Mouse (Mus musculus) small intestine, adult 2 months (tissue): ENCODE data around the gene Htra3.

Experiments used
- CTCF ChIP-seq: fragments of 200-500 bp; IDR thresholded peaks from 2 replicates; pipeline ENCODE4 v1.5.1; 2012; ENCODE audit warnings: low read depth, mild to moderate bottlenecking, control low read depth, inconsistent platforms, low read length, moderate library complexity, mixed read lengths; ENCODE audit not compliant: insufficient replicate concordance, insufficient read length; ENCODE audit errors: extremely low read depth
- POLR2A ChIP-seq: fragments of 200-500 bp; IDR thresholded peaks from 2 replicates; pipeline ENCODE4 v1.6.1; 2012; ENCODE audit warnings: low read depth, mild to moderate bottlenecking, control low read depth, inconsistent platforms, low read length, moderate library complexity

- TF ChIP-seq CTCF (no peak), POLR2A (no peak)
These were observed 16.2 kb upstream of the Htra3 start for GRCm38 (mm10) chr5:35695815-35696214.
